Mouse (Mus musculus): ENCODE data around the gene Vmn1r80. TPM values are rescaled to one million over a fixed set of nuclear protein-coding genes. Genes with fewer than 3 reads are reported as not detected.
"Not testable (repeated sequence)": the region's sequence is repeated elsewhere in the genome, so short reads cannot be mapped to it uniquely, and the experiment has no call there.

The Vmn1r80 gene
- polyA plus RNA-seq (2014; fragmentation: Nextera tagmentation; extraction: Ambion mirVana) = not detected in 2 replicates

GRCm38 (mm10) chr7:12188986-12189385 is at the start of gene Vmn1r80:
Gene Vmn1r80 (plus strand): TSS chr7:12189286.
- Histone ChIP-seq H3K27ac (ENCODE audit: low read depth, low read length) (no peak within 1 kb of the TSS), H3K4me1 (ENCODE audit: control insufficient read depth, insufficient read depth, low read length) (no peaks in the 10 kb centered on the region), H3K36me3 (ENCODE audit: control insufficient read depth, insufficient read depth, low read length) (no peaks in the 10 kb centered on the region), H3K9ac (ENCODE audit: low read length) (no peak within 1 kb of the TSS), H3K4me3 (ENCODE audit: low read depth, low read length) (no peak within 1 kb of the TSS), H3K27me3 (ENCODE audit: control insufficient read depth, insufficient read depth, low read length) (no peaks in the 10 kb centered on the region), H3K4me2 (no peak within 1 kb of the TSS), H3K9me3 (ENCODE audit: control insufficient read depth, low read length) (no peaks in the 10 kb centered on the region)
- ATAC-seq (ENCODE audit: low FRiP score) (no peak), DNase-seq (ENCODE audit: low spot score, missing footprints) (no peak)
- WGBS = 91% methylated on average over 1 of the region's 1 CpGs

GRCm38 (mm10) chr7:12149957-12150356 is 39.1 kb upstream of the Vmn1r80 start, which contains the start of gene Vmn1r78:
Gene Vmn1r78 (plus strand): TSS chr7:12150257.
- Histone ChIP-seq H3K9ac (ENCODE audit: low read length) (no peak within 1 kb of the TSS), H3K4me2 (no peak within 1 kb of the TSS), H3K27ac (ENCODE audit: low read depth, low read length) (no peak within 1 kb of the TSS), H3K4me1 (ENCODE audit: control insufficient read depth, insufficient read depth, low read length) (no peaks in the 10 kb centered on the region), H3K4me3 (ENCODE audit: low read depth, low read length) (no peak within 1 kb of the TSS), H3K9me3 (ENCODE audit: control insufficient read depth, low read length) (no peaks in the 10 kb centered on the region; the same call in 1 of the 2 replicates), H3K27me3 (ENCODE audit: control insufficient read depth, insufficient read depth, low read length) (no peaks in the 10 kb centered on the region), H3K36me3 (ENCODE audit: control insufficient read depth, insufficient read depth, low read length) (no peaks in the 10 kb centered on the region)
- ATAC-seq (ENCODE audit: low FRiP score) = no peak
- DNase-seq (ENCODE audit: low spot score, missing footprints) = no peak
- 57% methylated on average over 2 of the region's 2 CpGs for WGBS

GRCm38 (mm10) chr7:12156463-12156862 is 32.6 kb upstream of the Vmn1r80 start:
- not testable (repeated sequence) for H3K36me3 ChIP-seq (ENCODE audit: control insufficient read depth, insufficient read depth, low read length); H3K4me2 ChIP-seq; ATAC-seq (ENCODE audit: low FRiP score); H3K27me3 ChIP-seq (ENCODE audit: control insufficient read depth, insufficient read depth, low read length); H3K9me3 ChIP-seq (ENCODE audit: control insufficient read depth, low read length); H3K4me1 ChIP-seq (ENCODE audit: control insufficient read depth, insufficient read depth, low read length); H3K9ac ChIP-seq (ENCODE audit: low read length); DNase-seq (ENCODE audit: low spot score, missing footprints); H3K27ac ChIP-seq (ENCODE audit: low read depth, low read length); H3K4me3 ChIP-seq (ENCODE audit: low read depth, low read length)
- WGBS = 55% methylated on average over 1 of the region's 1 CpGs

GRCm38 (mm10) chr7:12170979-12171378 is 18.1 kb upstream of the Vmn1r80 start, which contains the start of gene Vmn1r79:
Gene Vmn1r79 (plus strand): TSS chr7:12171279.
- not testable (repeated sequence) for H3K9me3 ChIP-seq (ENCODE audit: control insufficient read depth, low read length); H3K4me1 ChIP-seq (ENCODE audit: control insufficient read depth, insufficient read depth, low read length); H3K4me3 ChIP-seq (ENCODE audit: low read depth, low read length); H3K27ac ChIP-seq (ENCODE audit: low read depth, low read length); H3K27me3 ChIP-seq (ENCODE audit: control insufficient read depth, insufficient read depth, low read length); H3K4me2 ChIP-seq; DNase-seq (ENCODE audit: low spot score, missing footprints); H3K36me3 ChIP-seq (ENCODE audit: control insufficient read depth, insufficient read depth, low read length); H3K9ac ChIP-seq (ENCODE audit: low read length); ATAC-seq (ENCODE audit: low FRiP score)

- not testable (repeated sequence) for H3K9me3 ChIP-seq (ENCODE audit: control insufficient read depth, low read length); H3K4me1 ChIP-seq (ENCODE audit: control insufficient read depth, insufficient read depth, low read length); H3K4me3 ChIP-seq (ENCODE audit: low read depth, low read length); H3K36me3 ChIP-seq (ENCODE audit: control insufficient read depth, insufficient read depth, low read length); DNase-seq (ENCODE audit: low spot score, missing footprints); H3K27me3 ChIP-seq (ENCODE audit: control insufficient read depth, insufficient read depth, low read length); H3K27ac ChIP-seq (ENCODE audit: low read depth, low read length); H3K9ac ChIP-seq (ENCODE audit: low read length); ATAC-seq (ENCODE audit: low FRiP score); H3K4me2 ChIP-seq
- WGBS = 63% methylated on average over 2 of the region's 2 CpGs
These were observed 16.2 kb upstream of the Vmn1r80 start for GRCm38 (mm10) chr7:12172926-12173325.

GRCm38 (mm10) chr7:12204141-12204540 is 15.1 kb downstream of the Vmn1r80 start:
- ATAC-seq (ENCODE audit: low FRiP score) = no peak
- Histone ChIP-seq H3K36me3 (ENCODE audit: control insufficient read depth, insufficient read depth, low read length) (no peaks in the 10 kb centered on the region), H3K4me3 (ENCODE audit: low read depth, low read length) (no peak overlapping the region), H3K9ac (ENCODE audit: low read length) (no peak overlapping the region), H3K4me1 (ENCODE audit: control insufficient read depth, insufficient read depth, low read length) (no peaks in the 10 kb centered on the region), H3K4me2 (no peak overlapping the region), H3K9me3 (ENCODE audit: control insufficient read depth, low read length) (no peaks in the 10 kb centered on the region), H3K27me3 (ENCODE audit: control insufficient read depth, insufficient read depth, low read length) (no peaks in the 10 kb centered on the region), H3K27ac (ENCODE audit: low read depth, low read length) (no peak overlapping the region)
- WGBS = 58% methylated on average over 2 of the region's 2 CpGs
- DNase-seq (ENCODE audit: low spot score, missing footprints) = no peak

Other genes starting within 250 kb of the Vmn1r80 start
- not detected in 2 replicates for gene Vmn1r77, start 152.5 kb upstream of the Vmn1r80 start, polyA plus RNA-seq (2014; fragmentation: Nextera tagmentation; extraction: Ambion mirVana)
- not detected in 2 replicates for gene Vmn1r78, start 39.0 kb upstream of the Vmn1r80 start, polyA plus RNA-seq (2014; fragmentation: Nextera tagmentation; extraction: Ambion mirVana)
- not detected in 2 replicates for gene Vmn1r79, start 18.0 kb upstream of the Vmn1r80 start, polyA plus RNA-seq (2014; fragmentation: Nextera tagmentation; extraction: Ambion mirVana)
- gene Vmn1r81, start 79.0 kb downstream of the Vmn1r80 start, polyA plus RNA-seq (2014; fragmentation: Nextera tagmentation; extraction: Ambion mirVana) = not detected in 2 replicates
- gene Vmn1r82, start 111.1 kb downstream of the Vmn1r80 start, polyA plus RNA-seq (2014; fragmentation: Nextera tagmentation; extraction: Ambion mirVana) = not detected in 2 replicates
- not detected in 2 replicates for gene Vmn1r83, start 140.2 kb downstream of the Vmn1r80 start, polyA plus RNA-seq (2014; fragmentation: Nextera tagmentation; extraction: Ambion mirVana)
- not detected in 2 replicates for gene Vmn1r84, start 180.0 kb downstream of the Vmn1r80 start, polyA plus RNA-seq (2014; fragmentation: Nextera tagmentation; extraction: Ambion mirVana)
- gene Zfp551, start 233.5 kb downstream of the Vmn1r80 start, polyA plus RNA-seq (2014; fragmentation: Nextera tagmentation; extraction: Ambion mirVana) = 3.9 and 4.2 TPM in 2 replicates